Mouse (Mus musculus) MEL (cell line): ENCODE measurements around the gene Adam17. TPM values are rescaled to one million over a fixed set of nuclear protein-coding genes. Genes with fewer than 3 reads are reported as not detected.

ENCODE experiments used
- DNase-seq: peaks from one replicate; pipeline ENCODE4 v3.0.0; 2011; ENCODE audit warnings: low read depth, low spot score
- H3K27ac ChIP-seq: 2 replicates; pipeline ENCODE4 v1.5.1; 2012; ENCODE audit warnings: low read depth, mild to moderate bottlenecking, control low read depth, low read length, moderate library complexity; ENCODE audit not compliant: control insufficient read depth
- H3K27me3 ChIP-seq, 2 experiments: fragments of 150-350 bp in 1 of 2; sonication (generic) in 1 of 2; 2 replicates each; pipeline ENCODE4 v1.6.1; 2012; ENCODE audit warnings: low read length in 2 of 2, mild to moderate bottlenecking in 2 of 2, improper control_type of control experiment in 1 of 2, moderate library complexity in 1 of 2; ENCODE audit not compliant: insufficient read depth in 2 of 2, control insufficient read depth in 1 of 2
- H3K36me3 ChIP-seq, 2 experiments: 2 replicates each; pipeline ENCODE4 v1.6.1; 2012 to 2014; ENCODE audit warnings: low read length in 2 of 2, improper control_type of control experiment in 1 of 2, inconsistent platforms in 1 of 2, mild to moderate bottlenecking in 1 of 2; ENCODE audit not compliant: insufficient read depth in 2 of 2, control insufficient read depth in 1 of 2
- H3K4me1 ChIP-seq, 2 experiments: fragments of 150-350 bp in 1 of 2; sonication (generic) in 1 of 2; 2 replicates each; pipeline ENCODE4 v1.6.1; 2012; ENCODE audit warnings: low read length in 2 of 2, improper control_type of control experiment in 1 of 2, mild to moderate bottlenecking in 1 of 2; ENCODE audit not compliant: insufficient read depth in 2 of 2, control insufficient read depth in 1 of 2
- H3K4me3 ChIP-seq, 2 experiments: fragments of 150-350 bp in 1 of 2; sonication (generic) in 1 of 2; 2 replicates each; pipeline ENCODE4 v1.5.1; 2012; ENCODE audit warnings: low read depth in 2 of 2, low read length in 2 of 2, mild to moderate bottlenecking in 2 of 2, moderate library complexity in 2 of 2, control low read depth in 1 of 2, improper control_type of control experiment in 1 of 2; ENCODE audit not compliant: control insufficient read depth in 1 of 2, insufficient read depth in 1 of 2
- H3K79me2 ChIP-seq: 2 replicates; pipeline ENCODE4 v1.6.1; 2012; ENCODE audit warnings: mild to moderate bottlenecking, low read length, moderate library complexity; ENCODE audit not compliant: control insufficient read depth, poor library complexity, insufficient read depth
- H3K9ac ChIP-seq: 2 replicates; pipeline ENCODE4 v1.6.1; 2012; ENCODE audit warnings: low read depth, mild to moderate bottlenecking, control low read depth, low read length, moderate library complexity; ENCODE audit not compliant: control insufficient read depth, poor library complexity, severe bottlenecking
- H3K9me3 ChIP-seq: fragments of 150-350 bp; sonication (generic); replicated peaks from 2 replicates; pipeline ENCODE4 v1.6.1; 2012; ENCODE audit warnings: mild to moderate bottlenecking, low read length, improper control_type of control experiment, moderate library complexity; ENCODE audit not compliant: insufficient read depth
- ELF1 ChIP-seq: IDR thresholded peaks from 2 replicates; pipeline ENCODE4 v1.6.1; 2014; ENCODE audit warnings: low read depth, mild to moderate bottlenecking, inconsistent platforms, low read length, improper control_type of control experiment, moderate library complexity
- EP300 ChIP-seq, 2 experiments: IDR thresholded peaks; 2 replicates each; pipeline ENCODE4 v1.6.1; 2011; ENCODE audit warnings: improper control_type of control experiment in 2 of 2, low read length in 2 of 2, low read depth in 1 of 2, mild to moderate bottlenecking in 1 of 2
- ETS1 ChIP-seq: IDR thresholded peaks from 2 replicates; pipeline ENCODE4 v1.6.1; 2012; ENCODE audit warnings: low read depth, mild to moderate bottlenecking, inconsistent platforms, low read length, improper control_type of control experiment, moderate library complexity
- GATA1 ChIP-seq: IDR thresholded peaks from 2 replicates; pipeline ENCODE4 v1.6.1; 2011; ENCODE audit warnings: low read depth, low read length, improper control_type of control experiment
- MXI1 ChIP-seq: IDR thresholded peaks from 2 replicates; pipeline ENCODE4 v1.6.1; 2011; ENCODE audit warnings: mild to moderate bottlenecking, low read depth, low read length, improper control_type of control experiment
- MYB ChIP-seq: IDR thresholded peaks from 2 replicates; pipeline ENCODE4 v1.6.1; 2011; ENCODE audit warnings: mild to moderate bottlenecking, low read depth, low read length, improper control_type of control experiment
- TCF12 ChIP-seq: IDR thresholded peaks from 2 replicates; pipeline ENCODE4 v1.6.1; 2014; ENCODE audit warnings: low read depth, mild to moderate bottlenecking, inconsistent platforms, low read length, improper control_type of control experiment, moderate library complexity
- ZKSCAN1 ChIP-seq: IDR thresholded peaks from 2 replicates; pipeline ENCODE4 v1.6.1; 2012; ENCODE audit warnings: low read depth, mild to moderate bottlenecking, inconsistent platforms, low read length, improper control_type of control experiment, moderate library complexity
- polyA plus RNA-seq, 2 experiments: library from polyadenylated mRNA; stranded (reverse) in 1 of 2; unstranded in 1 of 2; fragments of >175 nt in 1 of 2; fragments of >200 nt in 1 of 2; gene quantifications; 2 replicates each; pipeline versions ENCODE4 v1.2.1 to v1.2.4; 2012; ENCODE audit warnings: low replicate concordance in 2 of 2, low read depth in 1 of 2; ENCODE audit not compliant: insufficient read length in 2 of 2, insufficient read depth in 1 of 2, missing spikeins in 1 of 2
- total RNA-seq: library from RNA; depleted of rRNA; stranded (reverse); fragments of 300-350 nt; gene quantifications from 2 replicates; pipeline ENCODE4 v1.2.3, GENCODE M21; 2012

Adam17 gene
- total and polyA plus RNA-seq, 3 experiments, result 12.9 to 14.2 TPM; not detected in 1

DNA sequence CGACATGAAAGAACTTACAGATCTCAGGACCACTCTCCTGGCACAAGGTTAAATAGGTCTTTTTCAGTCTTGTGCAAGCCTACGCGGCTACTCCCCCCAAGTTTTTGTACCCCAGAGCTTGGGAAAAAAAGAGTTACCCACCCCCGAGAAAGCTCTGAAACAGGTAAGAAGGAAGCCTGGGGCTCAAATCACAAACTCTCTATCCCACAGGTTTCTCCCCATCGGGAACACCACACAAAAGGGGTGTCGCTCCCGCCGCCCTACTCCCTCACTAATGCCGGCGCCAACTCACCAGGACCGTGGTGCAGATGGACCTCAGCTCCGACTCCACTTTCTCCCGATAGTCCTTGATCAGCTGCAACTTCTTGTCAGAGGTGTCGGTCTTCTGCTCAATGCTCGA lies 43.1 kb upstream of the Adam17 start:
- H3K36me3 ChIP-seq, result peaks cover 8 to 32% of the 10 kb centered on the region in 2 experiments
- peaks cover 0 to 7% of the 10 kb centered on the region in 2 experiments; a peak in 2 of 4 replicates for H3K4me1 ChIP-seq
- peak overlapping the region; percentile 71 for H3K9ac ChIP-seq
- no peak for DNase-seq
- no peak overlapping the region for H3K27ac ChIP-seq
- H3K27me3 ChIP-seq, result no peaks in the 10 kb centered on the region
- H3K79me2 ChIP-seq, result peaks cover 49% of the 10 kb centered on the region
- no peak for TF ChIP-seq ETS1
- TF ChIP-seq MXI1, result 0 out of 2 replicates have a peak, but pooled peaks have one; percentile 1
- TF ChIP-seq, all 39 proteins: peak for 1
- H3K4me3 ChIP-seq, result peak overlapping the region; percentile 68 to 95
- H3K9me3 ChIP-seq, result no peaks in the 10 kb centered on the region

DNA sequence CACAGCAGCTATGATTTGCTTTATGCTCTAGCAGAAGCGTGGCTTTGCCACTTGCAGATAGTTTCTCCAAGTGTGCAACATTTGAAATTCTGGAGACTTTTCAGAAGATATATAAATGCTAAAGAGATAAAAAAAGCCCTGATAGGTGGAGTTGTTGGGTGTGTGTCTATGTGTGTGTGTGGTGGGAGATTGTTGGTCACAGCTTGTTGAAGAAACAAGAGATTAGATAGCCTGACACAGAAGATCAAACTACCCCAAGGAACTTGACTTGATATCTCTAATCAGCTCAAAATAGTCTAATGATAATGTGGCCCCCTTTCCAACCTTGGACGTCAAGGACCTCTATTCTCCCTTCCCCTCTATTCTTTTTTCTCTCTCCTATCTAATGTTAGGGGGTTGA lies 37.2 kb upstream of the Adam17 start:
- peak; percentile 18 for DNase-seq
- 0 out of 2 replicates have a peak overlapping the region, but pooled peaks have one; percentile 36 for H3K27ac ChIP-seq
- H3K4me3 ChIP-seq, result no peak overlapping the region
- no peaks in the 10 kb centered on the region for H3K9me3 ChIP-seq
- TF ChIP-seq EP300 (IDR thresholded peaks at IDR 0.05; ENCODE audit: low read depth in 1 of 2, low read length in 2 of 2) (peak; percentile 12 to 28; a peak in 1 of 4 replicates), GATA1 (peak; percentile 48), MYB (no peak), TCF12 (0 out of 2 replicates have a peak, but pooled peaks have one; percentile 25), ETS1 (peak; percentile 27; the same call in 1 of the 2 replicates), ELF1 (no peak)
- TF ChIP-seq, all 39 proteins: peak for 4
- no peaks in the 10 kb centered on the region for H3K27me3 ChIP-seq
- H3K4me1 ChIP-seq, result peaks cover 0 to 12% of the 10 kb centered on the region in 2 experiments; a peak in 3 of 4 replicates
- H3K79me2 ChIP-seq, result peaks cover 49% of the 10 kb centered on the region
- peaks cover 13 to 38% of the 10 kb centered on the region in 2 experiments for H3K36me3 ChIP-seq
- no peak overlapping the region for H3K9ac ChIP-seq

DNA sequence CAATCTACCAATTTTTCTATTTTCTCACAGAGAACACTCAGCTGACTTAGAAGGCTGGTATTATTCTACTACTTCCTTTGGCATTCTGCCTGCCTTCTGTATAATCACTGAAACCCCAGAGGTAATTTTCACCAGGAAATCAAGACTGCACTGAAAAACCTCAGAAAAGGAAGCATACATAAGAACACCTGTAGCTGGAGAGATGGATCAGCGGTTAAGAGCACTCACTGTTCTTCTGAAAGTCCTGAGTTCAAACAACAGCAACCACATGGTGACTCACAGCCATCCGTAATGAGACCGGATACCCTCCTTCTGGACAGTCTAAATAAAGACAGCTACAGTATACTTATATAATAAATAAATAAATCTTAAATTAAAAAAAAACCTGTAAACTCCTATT lies 36.2 kb upstream of the Adam17 start:
- Histone ChIP-seq H3K4me1 (peaks cover 0 to 7% of the 10 kb centered on the region in 2 experiments; a peak in 3 of 4 replicates), H3K36me3 (peaks cover 13 to 28% of the 10 kb centered on the region in 2 experiments)
- TF ChIP-seq ZKSCAN1 (no peak), ETS1 (0 out of 2 replicates have a peak, but pooled peaks have one; percentile 11)
- TF ChIP-seq, all 39 proteins: peak for 1
- Histone ChIP-seq H3K79me2 (peaks cover 39% of the 10 kb centered on the region), H3K27me3 (no peaks in the 10 kb centered on the region), H3K9ac (no peak overlapping the region), H3K4me3 (no peak overlapping the region), H3K9me3 (no peaks in the 10 kb centered on the region), H3K27ac (no peak overlapping the region)
- no peak for DNase-seq
